Mouse (Mus musculus) thymus, adult 2 months (tissue): ENCODE measurements around the gene Pde4d.

Experiments used
- CTCF ChIP-seq: fragments of 200-500 bp; IDR thresholded peaks from 2 replicates; pipeline ENCODE4 v1.5.1; 2012; ENCODE audit warnings: mild to moderate bottlenecking, control low read depth, low read length, moderate library complexity, borderline replicate concordance; ENCODE audit not compliant: control insufficient read depth, poor library complexity, insufficient read depth; ENCODE audit errors: extremely low read depth
- POLR2A ChIP-seq: fragments of 200-500 bp; IDR thresholded peaks from 2 replicates; pipeline ENCODE4 v1.6.1; 2012; ENCODE audit warnings: mild to moderate bottlenecking, low read length, control low read depth, moderate library complexity; ENCODE audit not compliant: control insufficient read depth, poor library complexity, insufficient read depth; ENCODE audit errors: extremely low read depth

DNA sequence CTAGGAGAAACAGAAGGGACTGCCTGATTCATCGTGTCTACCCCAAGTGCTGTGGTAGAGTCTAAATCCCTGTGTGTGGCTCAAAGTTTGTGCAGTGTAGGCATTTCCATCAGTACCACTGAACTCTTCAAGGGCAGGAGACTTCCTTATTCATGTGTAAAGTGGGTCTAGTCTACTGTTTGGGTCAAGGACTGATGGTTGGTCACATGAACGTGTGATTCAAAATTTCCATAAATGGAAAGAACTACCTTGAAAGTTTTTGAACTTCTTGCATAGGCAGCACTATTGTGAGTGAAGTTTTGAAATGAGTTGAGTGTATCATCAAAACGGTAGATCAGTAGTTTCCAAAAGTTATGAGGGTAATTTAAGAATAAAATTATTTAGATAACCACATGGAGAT is 313.5 kb downstream of the Pde4d start:
- TF ChIP-seq CTCF (no peak), POLR2A (no peak)
